Mouse (Mus musculus) C2C12 (cell line): ENCODE results near the gene Pou2f2. TPM values are rescaled to one million over a fixed set of nuclear protein-coding genes. Genes with fewer than 3 reads are reported as not detected.
A peak's percentile ranks its signal among the peaks of the same experiment; 100 is the strongest.

Source experiments
- H3K27me3 ChIP-seq: one replicate; pipeline ENCODE4 v1.6.1; 2011; ENCODE audit not compliant: control insufficient read depth, insufficient read depth, insufficient read length
- H3K36me3 ChIP-seq: one replicate; pipeline ENCODE4 v1.6.1; 2011; ENCODE audit not compliant: control insufficient read depth, insufficient read depth
- H3K4me3 ChIP-seq: one replicate; pipeline ENCODE4 v1.5.1; 2011; ENCODE audit warnings: mild to moderate bottlenecking, control low read depth; ENCODE audit not compliant: poor library complexity, insufficient read depth, severe bottlenecking
- H3K79me2 ChIP-seq: one replicate; pipeline ENCODE4 v1.6.1; 2011; ENCODE audit not compliant: control insufficient read depth, insufficient read depth
- H3K79me3 ChIP-seq: one replicate; pipeline ENCODE4 v1.6.1; 2011; ENCODE audit warnings: low read depth, control low read depth
- H3ac ChIP-seq: one replicate; pipeline ENCODE3; 2011; ENCODE audit warnings: low read depth; ENCODE audit not compliant: control insufficient read depth, insufficient read length
- CEBPB ChIP-seq: IDR thresholded peaks from one replicate; pipeline ENCODE4 v1.6.1; 2011; ENCODE audit warnings: low read depth, mild to moderate bottlenecking, control low read depth, moderate library complexity
- CTCF ChIP-seq: IDR thresholded peaks from one replicate; pipeline ENCODE4 v1.5.1; 2011; ENCODE audit not compliant: control insufficient read depth, insufficient read depth, insufficient read length
- FOSL1 ChIP-seq: IDR thresholded peaks from one replicate; pipeline ENCODE4 v1.8.0; 2011; ENCODE audit warnings: mild to moderate bottlenecking, low read length; ENCODE audit not compliant: poor library complexity, insufficient read depth, severe bottlenecking
- MAX ChIP-seq: IDR thresholded peaks from one replicate; pipeline ENCODE4 v1.6.1; 2011; ENCODE audit warnings: mild to moderate bottlenecking, control low read depth
- MYOD1 ChIP-seq: IDR thresholded peaks from one replicate; pipeline ENCODE4 v1.6.1; 2011; ENCODE audit warnings: low read depth; ENCODE audit not compliant: control insufficient read depth, insufficient read length
- MYOG ChIP-seq: IDR thresholded peaks from one replicate; pipeline ENCODE4 v1.6.1; 2011; ENCODE audit not compliant: control insufficient read depth, insufficient read length; ENCODE audit errors: extremely low read depth
- USF1 ChIP-seq: IDR thresholded peaks from one replicate; pipeline ENCODE4 v1.6.1; 2011; ENCODE audit warnings: low read depth, mild to moderate bottlenecking, control low read depth, moderate library complexity
- long read RNA-seq, 2 experiments: library from polyadenylated mRNA; unstranded; transcript quantifications; one replicate each; pipeline ENCODE4 v2.0.0; 2019 to 2020
- polyA plus RNA-seq: library from polyadenylated mRNA; unstranded; fragments of >200 nt; fragmentation: generic; extraction: Trizol; gene quantifications from one replicate; pipeline ENCODE4 v1.2.1, GENCODE M21; 2012; ENCODE audit warnings: missing spikeins

The Pou2f2 gene
- polyA plus RNA-seq: 0.02 TPM
- long read RNA-seq, experiment 1: 0 reads
- long read RNA-seq, experiment 2: 0 reads

DNA sequence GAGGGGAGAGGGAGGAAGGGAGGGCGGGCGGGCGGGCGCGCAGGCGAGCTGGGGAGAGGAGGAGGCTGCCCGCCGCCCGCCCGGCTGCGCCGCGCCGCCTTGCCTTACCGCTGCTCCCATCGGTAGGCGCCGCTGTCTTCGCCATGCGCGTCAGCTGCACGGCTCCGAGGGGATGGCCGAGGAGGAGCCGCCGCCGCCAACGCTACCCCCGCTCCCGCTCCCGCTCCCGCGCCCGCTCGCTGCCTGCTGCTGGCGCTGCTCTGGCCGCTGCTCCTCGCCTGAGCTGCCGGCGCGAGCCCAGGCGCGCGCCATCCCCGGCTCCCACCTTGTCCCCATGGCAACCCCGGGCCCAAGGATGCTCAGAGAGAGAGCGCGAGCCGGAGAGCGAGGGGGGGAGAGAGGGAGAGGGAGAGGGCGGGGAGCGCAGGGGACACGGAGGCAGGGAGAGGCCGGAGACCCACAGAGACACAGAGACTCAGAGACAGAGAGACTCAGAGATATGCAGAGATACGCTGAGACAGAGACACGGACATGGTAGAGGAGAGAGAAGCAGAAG lies at the start of gene Pou2f2:
TSS of gene Pou2f2 (minus strand) at position 121 of the 556 bp plus-strand sequence.
- Histone ChIP-seq H3K36me3 (no peaks in the 10 kb centered on the region), H3K27me3 (peaks cover 65% of the 10 kb centered on the region), H3K4me3 (no peak within 1 kb of the TSS), H3K79me2 (no peaks in the 10 kb centered on the region), H3ac (no peak within 1 kb of the TSS), H3K79me3 (no peaks in the 10 kb centered on the region)
- TF ChIP-seq CTCF (peak; percentile 21), USF1 (no peak)

DNA sequence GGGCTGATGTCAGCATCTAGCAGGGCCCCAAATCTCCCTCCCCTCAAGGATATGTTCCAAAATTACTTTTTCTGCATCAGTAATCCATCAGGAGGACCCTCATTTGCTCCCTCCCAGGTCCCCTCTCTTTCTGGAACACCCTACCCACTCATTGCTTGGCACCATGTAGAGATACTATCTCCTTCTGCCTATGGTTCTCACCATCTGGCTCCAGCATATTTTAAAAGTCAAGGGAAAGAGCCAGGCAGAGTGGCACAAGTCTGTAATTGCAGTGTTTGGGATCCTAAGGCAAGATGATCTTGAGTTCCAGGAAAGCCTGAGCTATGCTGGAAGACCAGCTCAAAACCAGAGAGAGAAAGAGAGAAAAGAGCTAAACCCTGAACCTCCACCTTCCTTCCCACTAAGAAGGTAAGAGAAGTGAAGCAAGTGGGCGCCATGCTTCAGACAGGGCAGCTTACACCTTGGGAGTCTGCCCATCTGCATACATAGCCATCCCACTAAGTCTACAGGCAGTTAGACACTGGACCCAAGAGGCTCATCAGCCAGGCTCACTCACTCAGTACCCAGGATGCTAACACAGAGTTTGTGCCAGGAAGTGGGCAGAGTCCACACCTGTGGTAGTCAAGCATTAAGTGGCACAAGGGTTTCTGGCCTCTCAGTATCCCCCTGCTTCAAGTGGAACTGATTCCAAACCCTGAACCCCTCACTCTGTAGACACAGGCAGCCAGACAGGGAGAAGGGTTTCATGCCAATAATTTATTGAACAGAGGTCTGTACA lies 48.2 kb upstream of the Pou2f2 start:
- Histone ChIP-seq H3K36me3 (peaks cover 48% of the 10 kb centered on the region), H3K79me3 (peaks cover 3% of the 10 kb centered on the region), H3ac (no peak overlapping the region), H3K27me3 (no peaks in the 10 kb centered on the region), H3K4me3 (no peak overlapping the region), H3K79me2 (peaks cover 23% of the 10 kb centered on the region)
- TF ChIP-seq CEBPB (no peak), MYOG (no peak), USF1 (no peak), MYOD1 (no peak), MAX (no peak), FOSL1 (no peak), CTCF (no peak)

DNA sequence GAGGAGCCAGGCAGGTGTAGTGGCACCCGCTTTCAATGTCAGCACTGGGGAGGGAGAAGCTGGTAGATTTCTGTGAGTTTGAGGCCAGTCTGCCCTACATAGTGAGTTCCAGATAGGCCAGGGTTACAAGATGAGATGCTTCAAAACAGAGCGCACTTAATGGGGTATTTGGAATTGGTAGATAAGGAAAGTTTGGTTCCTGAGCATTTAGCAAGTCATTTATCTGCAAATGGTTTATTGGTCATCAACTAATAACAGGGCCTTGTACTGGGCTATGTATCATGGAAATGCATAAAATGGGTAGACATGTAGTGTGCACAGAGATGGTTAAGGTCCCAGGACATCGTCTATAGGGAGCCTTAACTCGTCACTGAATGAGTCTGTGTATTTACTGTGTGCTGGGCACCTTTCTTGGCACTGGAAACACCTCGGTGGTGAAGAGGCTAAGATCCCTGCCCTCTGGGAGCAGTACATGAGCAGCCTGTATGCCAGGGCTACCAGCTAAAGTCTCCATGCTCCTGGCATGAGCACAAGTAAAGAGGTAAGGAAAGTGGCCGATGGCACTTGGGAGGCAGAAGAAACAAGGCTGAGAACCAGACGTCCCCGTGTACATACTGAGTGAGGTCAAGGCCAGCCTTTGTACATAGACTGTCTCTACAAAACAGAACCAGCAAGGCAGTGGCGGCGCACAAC lies 42.9 kb upstream of the Pou2f2 start:
- Histone ChIP-seq H3K79me2 (peaks cover 30% of the 10 kb centered on the region), H3K27me3 (no peaks in the 10 kb centered on the region), H3K36me3 (peaks cover 6% of the 10 kb centered on the region), H3ac (peak overlapping the region; percentile 63), H3K4me3 (peak overlapping the region; percentile 44), H3K79me3 (peaks cover 11% of the 10 kb centered on the region)
- no peak for TF ChIP-seq FOSL1
- no peak for TF ChIP-seq MYOG
- TF ChIP-seq USF1: no peak
- no peak for TF ChIP-seq CTCF
- TF ChIP-seq MYOD1: no peak
- no peak for TF ChIP-seq CEBPB
- no peak for TF ChIP-seq MAX

DNA sequence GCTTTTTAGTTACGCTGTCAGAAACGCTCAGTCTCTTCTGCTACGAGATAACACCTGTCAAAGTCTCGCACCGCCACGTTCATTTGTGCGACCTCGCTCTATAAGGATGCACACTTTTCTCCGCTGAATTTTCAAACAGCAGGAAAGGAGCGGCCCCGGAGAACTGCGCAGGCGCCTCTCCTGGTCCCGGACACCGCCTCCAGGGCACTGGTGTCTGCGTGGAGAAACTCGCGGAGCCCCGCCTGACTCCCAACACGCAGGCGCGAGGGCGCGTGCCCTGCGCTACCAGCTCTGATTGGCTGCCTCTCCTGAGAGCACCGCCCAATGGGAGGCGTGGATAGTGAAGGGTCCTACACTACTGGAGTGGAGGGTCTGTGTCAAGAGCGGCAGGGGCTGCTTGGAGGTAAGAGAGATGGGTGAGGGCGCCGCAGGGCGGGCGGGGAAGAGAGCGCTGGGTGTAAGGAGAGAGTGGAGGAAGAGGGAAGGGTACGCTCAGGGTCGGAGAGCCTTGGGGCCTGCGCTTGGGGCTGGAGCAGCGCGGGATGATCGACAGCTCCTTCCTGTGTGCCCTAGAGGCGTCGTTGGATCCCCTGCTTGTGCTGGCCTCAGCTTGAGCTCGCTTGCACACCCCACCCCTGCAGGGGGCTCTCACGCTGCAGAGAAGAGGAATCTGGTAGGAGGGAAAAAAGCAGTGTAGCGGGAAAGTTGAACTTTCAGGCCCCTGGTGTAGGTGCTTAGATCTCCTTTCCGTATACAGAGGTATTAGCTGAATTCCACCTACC lies 41.8 kb upstream of the Pou2f2 start, which contains the start of gene Zfp526:
TSS of gene Zfp526 (plus strand) at position 324 of the 782 bp plus-strand sequence.
- no peaks in the 10 kb centered on the region for H3K36me3 ChIP-seq
- peak within 1 kb of the TSS; percentile 44 for H3K4me3 ChIP-seq
- TF ChIP-seq MAX (no peak), USF1 (peak; percentile 78)
- H3K79me2 ChIP-seq: peaks cover 26% of the 10 kb centered on the region
- peaks cover 11% of the 10 kb centered on the region for H3K79me3 ChIP-seq
- H3ac ChIP-seq: peak within 1 kb of the TSS; percentile 63
- no peaks in the 10 kb centered on the region for H3K27me3 ChIP-seq

DNA sequence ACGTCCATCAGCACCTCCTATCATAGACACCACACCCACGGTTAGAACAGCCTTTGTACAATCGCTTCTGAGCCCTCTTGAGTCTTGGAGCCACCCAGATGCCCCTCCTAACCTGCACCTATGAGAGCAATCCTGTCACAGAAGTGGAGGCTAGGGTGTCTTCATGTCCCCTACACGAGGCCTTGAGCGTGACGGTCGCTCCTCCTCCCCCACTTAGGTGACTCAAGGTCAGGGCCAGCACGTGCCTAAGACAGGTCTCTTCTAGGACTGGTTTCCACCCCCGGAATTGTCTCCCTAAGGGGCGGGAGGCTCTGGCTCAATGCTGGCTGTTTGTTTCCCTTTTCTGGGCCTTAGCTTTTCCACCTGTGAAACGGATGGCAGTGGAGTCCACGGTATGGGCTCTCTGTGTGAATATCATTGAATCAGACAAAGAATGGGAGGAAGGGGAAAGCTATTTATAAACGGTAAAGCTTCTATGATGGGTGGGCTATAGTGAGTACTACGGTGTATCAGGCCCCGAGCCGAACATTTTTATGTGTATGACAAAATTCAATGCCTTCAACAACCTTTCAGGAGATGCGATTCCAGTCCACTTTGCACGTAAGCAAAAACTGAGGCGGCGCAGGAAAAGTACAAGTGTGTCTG lies 41.1 kb upstream of the Pou2f2 start, which contains the start of gene Dedd2:
TSS of gene Dedd2 (minus strand) at position 159 of the 645 bp plus-strand sequence.
- Histone ChIP-seq H3ac (peak within 1 kb of the TSS; percentile 63), H3K4me3 (peak within 1 kb of the TSS; percentile 56)
- TF ChIP-seq MYOD1 (no peak), MAX (peak; percentile 44), CTCF (no peak), MYOG (no peak), USF1 (peak; percentile 18), CEBPB (no peak), FOSL1 (no peak)

More for the DNA sequence above, 41.1 kb upstream of the Pou2f2 start, which contains the start of gene Dedd2:
- Histone ChIP-seq H3K36me3 (no peaks in the 10 kb centered on the region), H3K27me3 (no peaks in the 10 kb centered on the region), H3K79me3 (peaks cover 11% of the 10 kb centered on the region), H3K79me2 (peaks cover 26% of the 10 kb centered on the region)
